Mouse (Mus musculus): Measurements from ENCODE around the gene Osbpl3. TPM values are rescaled to one million over a fixed set of nuclear protein-coding genes. Genes with fewer than 3 reads are reported as not detected.
A peak's percentile ranks its signal among the peaks of the same experiment; 100 is the strongest.

The Osbpl3 gene
- total RNA-seq, 2 experiments from 2014 or later, result 8.9 to 9.1 TPM

- ATAC-seq (replicated peaks; ENCODE audit: poor library complexity, severe bottlenecking), result no peak
Observed at GRCm38 (mm10) chr6:50346204-50346603, 109.8 kb downstream of the Osbpl3 start.

DNA sequence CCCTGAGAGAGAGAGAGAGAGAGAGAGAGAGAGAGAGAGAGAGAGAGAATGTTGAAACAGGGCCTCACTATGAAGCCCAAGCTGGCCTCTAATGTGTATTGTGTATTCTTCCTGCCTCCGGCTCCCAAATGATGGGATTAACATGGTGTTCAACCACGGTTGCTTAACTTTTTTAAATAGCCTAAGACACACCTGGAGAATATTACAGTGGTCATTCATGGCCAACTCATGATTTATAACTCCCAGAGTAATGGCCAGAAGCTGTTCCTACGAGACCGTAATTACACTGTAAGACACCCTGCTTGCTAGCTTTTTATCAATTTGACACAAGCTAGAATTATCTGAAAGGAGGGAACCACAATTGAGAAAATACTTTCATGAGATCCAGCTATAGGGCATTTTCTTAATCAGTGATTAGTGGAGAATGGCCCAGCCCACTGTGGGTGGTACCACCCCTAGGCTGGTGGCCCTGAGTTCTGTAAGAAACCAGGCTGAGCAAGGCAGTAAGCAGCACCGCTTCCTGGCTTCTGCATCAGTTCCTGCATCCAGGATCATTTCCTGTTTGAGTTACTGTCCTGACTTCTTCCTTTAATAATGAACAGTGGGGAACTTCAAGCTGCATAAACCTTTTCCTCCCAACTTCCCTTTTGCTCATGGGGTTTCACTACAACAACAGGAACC is 115.6 kb downstream of the Osbpl3 start:
- ATAC-seq (replicated peaks; ENCODE audit: poor library complexity, severe bottlenecking), result peak; percentile 75

DNA sequence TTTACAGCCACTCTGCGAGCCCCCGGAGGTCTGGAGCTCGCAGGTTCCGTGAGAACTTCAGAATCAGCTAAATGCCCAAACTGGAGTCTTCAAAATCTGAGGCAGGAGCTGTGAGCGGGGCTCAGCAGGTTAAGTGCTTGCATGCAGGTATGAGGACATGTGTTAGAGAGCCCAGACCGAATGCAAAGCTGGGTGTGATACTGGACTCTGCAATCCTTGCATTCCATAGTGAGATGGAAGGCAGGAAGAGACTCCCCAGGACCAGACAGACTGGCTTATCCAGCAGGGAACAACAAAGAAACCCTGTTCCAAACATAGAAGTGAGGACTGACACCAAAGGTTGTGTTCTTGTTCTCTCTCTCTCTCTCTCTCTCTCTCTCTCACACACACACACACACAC is 118.6 kb downstream of the Osbpl3 start:
- no peak for ATAC-seq (replicated peaks; ENCODE audit: poor library complexity, severe bottlenecking)

DNA sequence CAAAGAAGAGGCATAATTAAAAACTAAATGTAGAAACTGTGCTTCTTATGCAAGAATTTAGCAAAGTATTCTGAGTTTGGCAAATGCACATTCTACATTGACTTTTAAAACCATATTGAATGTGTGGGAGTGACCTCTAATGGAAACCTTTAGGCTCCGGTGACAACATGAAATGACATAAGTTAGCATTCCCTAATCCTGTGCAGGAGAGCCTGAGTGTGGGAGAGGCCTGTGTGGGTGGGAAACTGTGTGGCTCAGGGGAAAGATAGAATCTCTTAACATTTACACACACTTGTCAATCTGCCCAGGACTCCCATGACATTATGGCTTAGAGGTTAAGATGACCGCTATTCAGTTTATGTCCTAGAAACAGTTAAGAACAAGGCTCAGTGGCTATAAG is 119.6 kb downstream of the Osbpl3 start:
- no peak for ATAC-seq (replicated peaks; ENCODE audit: poor library complexity, severe bottlenecking)

DNA sequence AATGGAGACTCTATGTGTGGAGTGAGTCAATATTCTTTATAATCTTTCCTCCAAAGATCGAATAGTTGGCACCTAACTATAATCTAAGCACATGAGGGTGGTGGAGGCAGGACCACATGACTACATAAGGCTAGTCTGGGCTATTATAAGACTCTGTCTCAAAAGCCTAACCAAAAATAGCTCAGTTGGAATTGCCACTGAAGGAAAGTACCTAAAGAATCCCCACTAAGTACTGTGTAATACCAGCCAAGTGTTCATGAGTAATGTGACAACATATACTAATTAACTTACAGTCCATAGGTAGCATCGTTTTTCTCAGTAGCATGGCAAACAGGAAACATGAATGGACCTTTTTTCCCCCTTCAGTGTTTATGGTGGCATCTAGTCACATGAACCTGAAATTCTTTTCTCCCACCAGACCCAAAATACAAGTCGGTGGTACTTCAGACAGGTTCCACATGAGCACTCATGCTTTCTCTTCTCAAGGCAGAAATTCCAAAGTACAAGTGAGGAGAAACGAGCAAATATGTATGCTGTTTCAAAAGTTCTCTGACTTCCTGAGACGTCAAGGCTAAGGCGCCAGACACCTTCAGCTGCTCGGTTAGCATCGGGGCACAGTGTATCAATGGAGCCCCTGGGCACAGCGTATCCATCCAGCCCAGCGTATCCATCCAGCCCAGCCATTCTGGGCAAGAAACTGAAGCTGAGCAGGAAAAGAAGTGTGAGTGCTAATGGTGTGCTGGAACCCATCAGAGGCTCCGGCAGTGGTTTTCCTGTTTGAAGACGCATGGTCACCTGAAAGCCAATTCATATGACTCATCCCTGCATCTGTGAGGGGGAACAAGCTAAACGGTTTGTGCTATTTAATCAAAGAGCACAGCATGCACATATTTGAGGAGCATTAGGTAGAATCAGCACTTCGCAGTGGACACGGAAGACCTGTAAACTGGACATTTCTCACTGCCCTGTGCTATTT is 120.9 kb downstream of the Osbpl3 start:
- ATAC-seq (replicated peaks; ENCODE audit: poor library complexity, severe bottlenecking), result no peak

DNA sequence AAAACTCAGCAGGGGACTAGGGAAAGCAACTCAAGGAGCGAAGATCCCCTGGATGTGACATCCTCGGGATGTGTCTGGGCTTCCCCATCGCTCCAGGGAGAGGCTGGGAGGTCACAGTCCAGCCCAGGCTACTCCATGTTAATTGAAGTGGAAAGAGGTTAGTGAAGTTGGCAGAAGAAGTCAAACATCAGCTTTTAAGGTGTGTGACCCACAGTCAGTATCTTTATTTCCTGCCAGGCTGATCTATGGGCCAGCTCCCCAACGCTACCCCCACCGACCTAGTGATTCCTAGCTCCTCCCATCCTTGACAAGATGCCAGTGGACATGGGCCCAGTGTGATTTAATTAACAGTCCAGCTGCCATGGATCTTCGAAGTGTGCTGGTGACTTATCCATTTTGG is 122.7 kb downstream of the Osbpl3 start:
- ATAC-seq (replicated peaks; ENCODE audit: poor library complexity, severe bottlenecking), result no peak

GRCm38 (mm10) chr6:50331477-50331876 is 124.5 kb downstream of the Osbpl3 start:
- ATAC-seq (replicated peaks; ENCODE audit: poor library complexity, severe bottlenecking), result peak; percentile 70

DNA sequence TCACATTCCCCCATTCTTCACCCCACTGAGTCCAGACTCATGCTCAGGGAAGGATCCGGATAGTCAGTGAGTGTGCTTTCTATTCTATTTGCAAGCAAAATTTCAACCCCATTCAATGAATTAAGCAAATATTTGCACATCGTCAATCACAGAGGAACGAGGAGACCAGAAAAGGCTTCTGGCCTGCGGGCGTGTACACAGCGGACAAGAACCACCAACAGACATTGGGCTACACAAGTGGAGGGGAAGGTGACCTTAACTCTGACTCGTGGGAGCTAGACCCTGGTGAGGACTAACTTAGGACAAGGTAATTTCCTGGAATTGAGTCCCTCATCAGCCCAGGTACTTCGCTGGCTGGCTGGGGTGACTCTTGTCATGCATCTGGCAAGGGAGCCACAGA is 126.6 kb downstream of the Osbpl3 start:
- no peak for ATAC-seq (replicated peaks; ENCODE audit: poor library complexity, severe bottlenecking)

DNA sequence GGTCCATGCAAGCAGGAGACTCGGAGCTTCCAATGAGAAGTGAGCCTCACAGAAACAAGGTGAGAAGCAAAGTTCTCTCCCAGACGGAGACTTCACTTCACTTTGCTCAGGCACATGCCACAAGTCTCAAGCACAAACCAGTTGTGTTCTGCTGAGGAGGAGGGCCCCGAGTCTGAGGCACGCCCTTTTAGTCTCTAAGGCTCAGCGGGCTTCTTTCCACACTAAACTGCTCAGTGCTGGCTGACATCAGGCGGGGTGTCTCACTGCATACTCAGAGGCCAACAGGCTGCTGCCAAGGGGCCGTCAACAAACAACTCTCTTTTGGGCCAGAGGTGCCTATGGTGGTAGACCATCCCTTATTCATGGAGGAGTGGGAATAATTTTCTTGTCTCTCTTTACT is 127.1 kb downstream of the Osbpl3 start:
- no peak for ATAC-seq (replicated peaks; ENCODE audit: poor library complexity, severe bottlenecking)

- no peak for ATAC-seq (replicated peaks; ENCODE audit: poor library complexity, severe bottlenecking)
Observed at GRCm38 (mm10) chr6:50326192-50326591, 129.8 kb downstream of the Osbpl3 start.

GRCm38 (mm10) chr6:50325485-50325884 is 130.5 kb downstream of the Osbpl3 start:
- no peak for ATAC-seq (replicated peaks; ENCODE audit: poor library complexity, severe bottlenecking)

DNA sequence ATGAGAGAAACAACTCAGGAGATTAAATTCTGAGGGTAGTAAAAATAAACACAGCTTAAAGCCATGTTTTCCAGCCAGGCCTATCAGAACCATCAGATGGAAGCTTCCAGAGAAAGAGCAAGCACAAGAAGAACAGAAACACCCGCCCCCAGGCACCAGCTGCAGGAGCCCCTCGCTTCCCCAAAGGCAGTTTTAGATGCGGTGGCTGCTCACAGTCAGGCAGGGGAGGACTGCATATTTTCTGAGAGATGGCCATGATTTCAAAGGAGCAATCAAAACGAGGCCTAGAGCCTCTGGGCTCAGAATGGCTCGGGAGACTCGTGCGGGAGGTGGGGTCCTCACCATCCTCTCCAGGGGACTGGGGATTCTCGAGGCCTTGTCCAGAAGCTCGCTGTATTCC is 133.4 kb downstream of the Osbpl3 start:
- ATAC-seq (replicated peaks; ENCODE audit: poor library complexity, severe bottlenecking), result no peak

GRCm38 (mm10) chr6:50321739-50322138 is 134.3 kb downstream of the Osbpl3 start:
- ATAC-seq (replicated peaks; ENCODE audit: poor library complexity, severe bottlenecking), result no peak

GRCm38 (mm10) chr6:50318590-50319172 is 137.3 kb downstream of the Osbpl3 start:
- ATAC-seq (replicated peaks; ENCODE audit: poor library complexity, severe bottlenecking), result no peak

DNA sequence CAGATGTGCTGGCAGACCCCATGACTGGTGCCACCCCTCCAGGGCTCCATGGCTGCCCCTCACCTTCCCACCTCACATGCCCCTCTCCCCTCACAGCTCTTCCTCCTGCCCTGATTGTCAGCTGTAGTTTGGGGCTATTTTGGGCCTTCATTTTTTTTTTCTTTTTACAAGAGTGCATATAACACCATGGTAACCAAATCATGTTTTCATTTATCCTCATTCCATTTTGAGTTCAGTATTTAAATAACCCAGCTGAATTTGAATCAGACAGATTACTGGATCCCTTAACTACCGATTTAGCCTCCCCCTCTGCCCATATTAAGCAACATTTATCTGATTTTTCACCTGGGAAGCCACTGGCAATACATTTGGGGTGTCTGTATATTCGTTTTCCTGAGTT is 137.9 kb downstream of the Osbpl3 start:
- ATAC-seq (replicated peaks; ENCODE audit: poor library complexity, severe bottlenecking), result no peak

- peak; percentile 56; the same call in 1 of the 2 replicates for ATAC-seq (replicated peaks; ENCODE audit: poor library complexity, severe bottlenecking)
Observed at GRCm38 (mm10) chr6:50316795-50317505, 139.1 kb downstream of the Osbpl3 start.

- no peak for ATAC-seq (replicated peaks; ENCODE audit: poor library complexity, severe bottlenecking)
Observed at GRCm38 (mm10) chr6:50314406-50315071, 141.5 kb downstream of the Osbpl3 start.

DNA sequence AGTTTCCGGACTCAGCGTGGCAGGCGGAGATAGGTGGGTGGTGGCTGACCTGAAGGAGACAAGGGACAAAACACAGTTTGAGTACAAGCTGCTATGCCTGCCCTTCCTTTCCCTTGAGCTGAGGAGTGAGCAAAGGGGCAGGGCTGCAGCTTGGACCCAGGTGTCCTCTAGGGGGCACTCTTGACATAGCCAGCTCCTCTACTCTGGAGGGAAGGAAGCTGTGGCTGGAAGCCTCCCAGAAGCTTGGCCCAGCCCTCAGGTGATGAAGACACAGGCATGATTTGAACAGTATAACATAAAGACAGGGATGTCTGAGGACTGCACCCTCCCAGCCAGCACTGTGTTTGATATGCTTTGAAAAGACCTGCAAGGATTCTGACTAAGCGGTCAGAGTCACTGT is 143.4 kb downstream of the Osbpl3 start:
- ATAC-seq (replicated peaks; ENCODE audit: poor library complexity, severe bottlenecking), result peak; percentile 93

GRCm38 (mm10) chr6:50309019-50309418 is 147.0 kb downstream of the Osbpl3 start:
- ATAC-seq (replicated peaks; ENCODE audit: poor library complexity, severe bottlenecking), result no peak

GRCm38 (mm10) chr6:50306625-50307024 is 149.4 kb downstream of the Osbpl3 start:
- peak; percentile 83 for ATAC-seq (replicated peaks; ENCODE audit: poor library complexity, severe bottlenecking)

All from granulocyte monocyte progenitor cell, adult 5-6 weeks (primary cell).